Mouse (Mus musculus) thymus, adult 2 months (tissue): Measurements from ENCODE around the gene Smg5. TPM values are rescaled to one million over a fixed set of nuclear protein-coding genes. Genes with fewer than 3 reads are reported as not detected.
"Not testable (repeated sequence)": the region's sequence is repeated elsewhere in the genome, so short reads cannot be mapped to it uniquely, and the experiment has no call there.

Experiments
- DNase-seq: peaks from one replicate; pipeline ENCODE4 v3.0.0; 2021
- H3K27ac ChIP-seq: fragments of 200-500 bp; 2 replicates; pipeline ENCODE4 v1.5.1; 2012; ENCODE audit warnings: low read length, control low read depth; ENCODE audit not compliant: control insufficient read depth, insufficient read depth
- H3K27me3 ChIP-seq: fragments of 200-500 bp; 2 replicates; pipeline ENCODE4 v1.6.1; 2012; ENCODE audit warnings: mild to moderate bottlenecking, low read length, moderate library complexity, mixed read lengths; ENCODE audit not compliant: control insufficient read depth, insufficient read depth
- H3K36me3 ChIP-seq: fragments of 200-500 bp; 2 replicates; pipeline ENCODE4 v1.6.1; 2012; ENCODE audit warnings: mild to moderate bottlenecking, low read length, moderate library complexity; ENCODE audit not compliant: control insufficient read depth, insufficient read depth
- H3K4me1 ChIP-seq: fragments of 200-500 bp; replicated peaks from 2 replicates; pipeline ENCODE4 v1.6.1; 2012; ENCODE audit warnings: low read length; ENCODE audit not compliant: control insufficient read depth, insufficient read depth
- H3K4me3 ChIP-seq: fragments of 200-500 bp; 2 replicates; pipeline ENCODE4 v1.5.1; 2012; ENCODE audit warnings: mild to moderate bottlenecking, low read length, control low read depth, moderate library complexity; ENCODE audit not compliant: control insufficient read depth, insufficient read depth
- CTCF ChIP-seq: fragments of 200-500 bp; IDR thresholded peaks from 2 replicates; pipeline ENCODE4 v1.5.1; 2012; ENCODE audit warnings: mild to moderate bottlenecking, control low read depth, low read length, moderate library complexity, borderline replicate concordance; ENCODE audit not compliant: control insufficient read depth, poor library complexity, insufficient read depth; ENCODE audit errors: extremely low read depth
- POLR2A ChIP-seq: fragments of 200-500 bp; IDR thresholded peaks from 2 replicates; pipeline ENCODE4 v1.6.1; 2012; ENCODE audit warnings: mild to moderate bottlenecking, low read length, control low read depth, moderate library complexity; ENCODE audit not compliant: control insufficient read depth, poor library complexity, insufficient read depth; ENCODE audit errors: extremely low read depth
- WGBS: fragments of 180-500 bp; shearing (Covaris S2); methylation state at CpG from one replicate; pipeline ENCODE4 v1.1.7; 2018; 5-methylcytosine and 5-hydroxymethylcytosine counted together
- polyA plus RNA-seq: library from polyadenylated mRNA; depleted of rRNA; stranded (reverse); fragments of >200 nt; gene quantifications from 2 replicates; pipeline ENCODE4 v1.2.3, GENCODE M21; 2012

The Smg5 gene
- polyA plus RNA-seq, 1 experiment = 159 TPM

GRCm38 (mm10) chr3:88361612-88362313 lies 25.7 kb downstream of the Smg5 start:
- H3K27ac ChIP-seq = no peak overlapping the region
- peaks cover 28% of the 10 kb centered on the region for H3K36me3 ChIP-seq
- DNase-seq = no peak
- TF ChIP-seq POLR2A (no peak), CTCF (no peak)
- WGBS = 98% methylated on average over 2 of the region's 2 CpGs
- no peak overlapping the region for H3K4me3 ChIP-seq
- peaks cover 25% of the 10 kb centered on the region for H3K4me1 ChIP-seq
- no peaks in the 10 kb centered on the region for H3K27me3 ChIP-seq

GRCm38 (mm10) chr3:88363700-88364099 lies 27.6 kb downstream of the Smg5 start:
- no peak for DNase-seq
- no peak overlapping the region for H3K27ac ChIP-seq

GRCm38 (mm10) chr3:88364337-88364736 lies 28.3 kb downstream of the Smg5 start, which contains the start of gene Paqr6:
Gene Paqr6 (plus strand): TSS chr3:88364584.
- Histone ChIP-seq H3K27ac (no peak within 1 kb of the TSS), H3K4me3 (no peak within 1 kb of the TSS), H3K36me3 (peaks cover 5% of the 10 kb centered on the region), H3K27me3 (no peaks in the 10 kb centered on the region), H3K4me1 (peaks cover 27% of the 10 kb centered on the region)
- no peak for DNase-seq
- WGBS = 80% methylated on average over 16 of the region's 16 CpGs
- TF ChIP-seq POLR2A (no peak), CTCF (no peak)

More at GRCm38 (mm10) chr3:88363700-88364099, 27.6 kb downstream of the Smg5 start:
- no peaks in the 10 kb centered on the region for H3K27me3 ChIP-seq
- peaks cover 11% of the 10 kb centered on the region for H3K36me3 ChIP-seq
- whole genome bisulfite sequencing = 72% methylated on average over 4 of the region's 4 CpGs
- H3K4me3 ChIP-seq = no peak overlapping the region
- H3K4me1 ChIP-seq = peaks cover 27% of the 10 kb centered on the region
- no peak for TF ChIP-seq POLR2A
- no peak for TF ChIP-seq CTCF

- Histone ChIP-seq H3K27ac (no peak overlapping the region), H3K4me3 (no peak overlapping the region), H3K4me1 (peaks cover 22% of the 10 kb centered on the region), H3K27me3 (no peaks in the 10 kb centered on the region), H3K36me3 (no peaks in the 10 kb centered on the region; the same call in 1 of the 2 replicates)
- TF ChIP-seq POLR2A (no peak), CTCF (0 out of 2 replicates have a peak, but pooled peaks have one; percentile 16)
- WGBS = 56% methylated on average over 34 of the region's 34 CpGs
- DNase-seq = no peak
Measured at GRCm38 (mm10) chr3:88365705-88366361, 29.8 kb downstream of the Smg5 start.

- not testable (repeated sequence) for H3K36me3 ChIP-seq, H3K27me3 ChIP-seq
- Histone ChIP-seq H3K27ac (peak overlapping the region; percentile 76; the same call in 1 of the 2 replicates), H3K4me3 (peak overlapping the region; percentile 52), H3K4me1 (peaks cover 12% of the 10 kb centered on the region)
- 7% methylated on average over 22 of the region's 22 CpGs for WGBS
- peak; percentile 78 for DNase-seq
- TF ChIP-seq POLR2A = 0 out of 2 replicates have a peak, but pooled peaks have one; percentile 22
Measured at GRCm38 (mm10) chr3:88366830-88367428, 30.9 kb downstream of the Smg5 start.

- H3K27me3 ChIP-seq, DNase-seq, H3K36me3 ChIP-seq, H3K4me3 ChIP-seq, H3K27ac ChIP-seq: not testable (repeated sequence)
- 81% methylated on average over 3 of the region's 7 CpGs for WGBS
- peaks cover 12% of the 10 kb centered on the region for H3K4me1 ChIP-seq
Measured at GRCm38 (mm10) chr3:88367517-88367916, 31.5 kb downstream of the Smg5 start.

GRCm38 (mm10) chr3:88368511-88368910 lies 32.5 kb downstream of the Smg5 start:
- not testable (repeated sequence) for H3K36me3 ChIP-seq, H3K27me3 ChIP-seq, H3K4me3 ChIP-seq, DNase-seq, H3K27ac ChIP-seq
- H3K4me1 ChIP-seq = peaks cover 12% of the 10 kb centered on the region
- WGBS = 96% methylated on average over 7 of the region's 7 CpGs

GRCm38 (mm10) chr3:88372643-88373042 lies 36.6 kb downstream of the Smg5 start, which contains the start of gene Bglap3:
Gene Bglap3 (minus strand): TSS chr3:88372743.
- not testable (repeated sequence) for H3K36me3 ChIP-seq, H3K4me3 ChIP-seq, H3K27ac ChIP-seq, DNase-seq, H3K27me3 ChIP-seq
- WGBS = 93% methylated on average over 9 of the region's 9 CpGs
- H3K4me1 ChIP-seq = peaks cover 12% of the 10 kb centered on the region
